Mouse (Mus musculus): ENCODE measurements around the gene Ldhd.
"Not testable (repeated sequence)": the region's sequence is repeated elsewhere in the genome, so short reads cannot be mapped to it uniquely, and the experiment has no call there.

Ldhd gene

GRCm38 (mm10) chr8:111630105-111630521, at the start of gene Ldhd:
TSS of gene Ldhd (minus strand) at chr8:111630374.
- DNase-seq (ENCODE audit: low read depth, low spot score): no peak

GRCm38 (mm10) chr8:111678848-111679247, 48.7 kb upstream of the Ldhd start:
- DNase-seq (ENCODE audit: low read depth, low spot score): no peak

GRCm38 (mm10) chr8:111678111-111678510, 47.9 kb upstream of the Ldhd start:
- peak; percentile 59 for DNase-seq (ENCODE audit: low read depth, low spot score)

- no peak for DNase-seq (ENCODE audit: low read depth, low spot score)
Observed at GRCm38 (mm10) chr8:111676237-111676636, 46.1 kb upstream of the Ldhd start.

GRCm38 (mm10) chr8:111666751-111667150, 36.6 kb upstream of the Ldhd start:
- no peak for DNase-seq (ENCODE audit: low read depth, low spot score)

- DNase-seq (ENCODE audit: low read depth, low spot score): peak; percentile 56
Observed at GRCm38 (mm10) chr8:111662473-111662872, 32.3 kb upstream of the Ldhd start.

GRCm38 (mm10) chr8:111658819-111659423, 28.7 kb upstream of the Ldhd start:
- no peak for DNase-seq (ENCODE audit: low read depth, low spot score)

- no peak for DNase-seq (ENCODE audit: low read depth, low spot score)
Observed at GRCm38 (mm10) chr8:111657312-111657854, 27.2 kb upstream of the Ldhd start.

- no peak for DNase-seq (ENCODE audit: low read depth, low spot score)
Observed at GRCm38 (mm10) chr8:111653524-111653923, 23.4 kb upstream of the Ldhd start.

- no peak for DNase-seq (ENCODE audit: low read depth, low spot score)
Observed at GRCm38 (mm10) chr8:111650651-111651050, 20.5 kb upstream of the Ldhd start.

- DNase-seq (ENCODE audit: low read depth, low spot score): no peak
Observed at GRCm38 (mm10) chr8:111648834-111649233, 18.7 kb upstream of the Ldhd start.

GRCm38 (mm10) chr8:111645715-111646114, 15.5 kb upstream of the Ldhd start:
- no peak for DNase-seq (ENCODE audit: low read depth, low spot score)

GRCm38 (mm10) chr8:111644286-111645051, 14.3 kb upstream of the Ldhd start:
- not testable (repeated sequence) for DNase-seq (ENCODE audit: low read depth, low spot score)

- DNase-seq (ENCODE audit: low read depth, low spot score): peak; percentile 87
Observed at GRCm38 (mm10) chr8:111643264-111644141, 13.3 kb upstream of the Ldhd start, which contains the start of gene Zfp1. TSS of gene Zfp1 (plus strand) at chr8:111643401.

GRCm38 (mm10) chr8:111642939-111643263, 12.7 kb upstream of the Ldhd start:
- DNase-seq (ENCODE audit: low read depth, low spot score): no peak

GRCm38 (mm10) chr8:111642496-111642895, 12.3 kb upstream of the Ldhd start:
- DNase-seq (ENCODE audit: low read depth, low spot score): no peak

- no peak for DNase-seq (ENCODE audit: low read depth, low spot score)
Observed at GRCm38 (mm10) chr8:111641064-111641463, 10.9 kb upstream of the Ldhd start.

- DNase-seq (ENCODE audit: low read depth, low spot score): no peak
Observed at GRCm38 (mm10) chr8:111638086-111638485, 7.9 kb upstream of the Ldhd start.

GRCm38 (mm10) chr8:111632976-111633375, 2.8 kb upstream of the Ldhd start:
- no peak for DNase-seq (ENCODE audit: low read depth, low spot score)

- no peak for DNase-seq (ENCODE audit: low read depth, low spot score)
Observed at GRCm38 (mm10) chr8:111631589-111631988, 1.4 kb upstream of the Ldhd start.

GRCm38 (mm10) chr8:111628894-111629501, 1.2 kb downstream of the Ldhd start:
- DNase-seq (ENCODE audit: low read depth, low spot score): no peak

GRCm38 (mm10) chr8:111628401-111628800, 1.8 kb downstream of the Ldhd start:
- DNase-seq (ENCODE audit: low read depth, low spot score): no peak

Measured in embryo, embryonic 11.5 days (tissue).